Mouse (Mus musculus) midbrain, embryonic 14.5 days (tissue): Measurements from ENCODE around the gene Slc27a1. TPM values are rescaled to one million over a fixed set of nuclear protein-coding genes. Genes with fewer than 3 reads are reported as not detected.
"Not testable (repeated sequence)": the region's sequence is repeated elsewhere in the genome, so short reads cannot be mapped to it uniquely, and the experiment has no call there.

ENCODE experiments used
- ATAC-seq: fragments of 200-750 bp; cut with Nextera tagmentation; 2 replicates; pipeline ENCODE4 v1.8.0; 2017; ENCODE audit warnings: moderate number of reproducible peaks, moderate library complexity; ENCODE audit not compliant: low FRiP score, low TSS enrichment
- DNase-seq: peaks from one replicate; pipeline ENCODE4 v3.0.0-alpha.2; 2015
- H3K27ac ChIP-seq: fragments of 300-500 bp; sonication (generic); replicated peaks from 2 replicates; pipeline ENCODE4 v1.5.1; 2014; ENCODE audit warnings: mild to moderate bottlenecking, low read depth, low read length, moderate library complexity
- H3K27me3 ChIP-seq: fragments of 300-500 bp; sonication (generic); 2 replicates; pipeline ENCODE4 v1.6.1; 2014; ENCODE audit warnings: low read length, control low read depth, mixed read lengths; ENCODE audit not compliant: control insufficient read depth, insufficient read depth
- H3K36me3 ChIP-seq: fragments of 300-500 bp; sonication (generic); 2 replicates; pipeline ENCODE4 v1.6.1; 2014; ENCODE audit warnings: low read length, control low read depth; ENCODE audit not compliant: control insufficient read depth, insufficient read depth
- H3K4me1 ChIP-seq: fragments of 300-500 bp; sonication (generic); 2 replicates; pipeline ENCODE4 v1.6.1; 2014; ENCODE audit warnings: mild to moderate bottlenecking, antibody characterized with exemption, low read length, control low read depth; ENCODE audit not compliant: control insufficient read depth, insufficient read depth
- H3K4me2 ChIP-seq: fragments of 300-500 bp; sonication (generic); 2 replicates; pipeline ENCODE4 v1.6.1; 2014; ENCODE audit warnings: mild to moderate bottlenecking, low read length, moderate library complexity
- H3K4me3 ChIP-seq: fragments of 300-500 bp; sonication (generic); replicated peaks from 2 replicates; pipeline ENCODE4 v1.5.1; 2014; ENCODE audit warnings: low read depth, low read length
- H3K9ac ChIP-seq: fragments of 300-500 bp; sonication (generic); replicated peaks from 2 replicates; pipeline ENCODE4 v1.6.1; 2014; ENCODE audit warnings: mild to moderate bottlenecking, low read length, moderate library complexity
- H3K9me3 ChIP-seq: fragments of 300-500 bp; sonication (generic); 2 replicates; pipeline ENCODE4 v1.6.1; 2016; ENCODE audit warnings: low read length, control low read depth, mixed read lengths; ENCODE audit not compliant: control insufficient read depth
- WGBS: fragments of 180-500 bp; shearing (Covaris S2); extraction: QIAGEN DNeasy Blood & Tissue Kit; methylation state at CpG from one replicate; pipeline ENCODE4 v1.1.7; 2014; 5-methylcytosine and 5-hydroxymethylcytosine counted together
- polyA plus RNA-seq: library from polyadenylated mRNA; unstranded; fragments of >200 nt; fragmentation: Nextera tagmentation; extraction: Ambion mirVana; gene quantifications from 2 replicates; pipeline ENCODE4 v1.2.1, GENCODE M21; 2014

The Slc27a1 gene
- polyA plus RNA-seq, 1 experiment from 2014 or later: 33.5 TPM

- H3K4me3 ChIP-seq: not testable (repeated sequence)
- peaks cover 13% of the 10 kb centered on the region for H3K27me3 ChIP-seq
Observed at GRCm38 (mm10) chr8:71530735-71531467, 37.8 kb upstream of the Slc27a1 start.

DNA sequence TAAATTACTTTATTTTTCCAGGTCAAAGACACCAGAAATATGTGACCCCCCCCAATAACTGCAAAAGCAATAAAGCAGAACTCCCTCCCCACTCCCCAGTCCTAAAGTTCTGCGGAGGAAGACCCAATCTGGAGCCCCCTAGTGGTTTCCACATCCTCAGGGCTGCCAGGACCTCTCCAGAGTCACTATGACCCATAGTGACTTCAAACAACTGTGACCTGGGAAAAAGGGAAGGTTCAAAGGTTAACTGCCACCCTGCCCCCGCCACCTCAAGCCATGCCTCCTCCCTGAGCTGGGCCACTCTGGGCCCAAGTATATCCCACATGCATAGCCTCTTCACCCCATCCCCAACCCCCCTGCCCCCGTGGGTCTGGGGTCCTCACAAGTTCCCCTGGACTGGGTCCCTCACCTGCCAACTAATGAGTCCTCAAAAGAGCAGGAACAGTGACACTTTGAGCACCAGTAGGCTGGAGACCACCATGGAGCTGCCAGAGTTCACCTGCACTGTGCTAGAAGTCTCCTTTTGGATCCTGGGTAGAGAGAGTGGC, 34.3 kb upstream of the Slc27a1 start:
- Histone ChIP-seq H3K4me2 (no peak overlapping the region), H3K27ac (no peak overlapping the region), H3K36me3 (no peaks in the 10 kb centered on the region), H3K4me3 (no peak overlapping the region), H3K9me3 (no peaks in the 10 kb centered on the region), H3K9ac (no peak overlapping the region), H3K4me1 (no peaks in the 10 kb centered on the region), H3K27me3 (peaks cover 15% of the 10 kb centered on the region)
- ATAC-seq (no peak), DNase-seq (no peak)
- WGBS: 46% methylated on average over 3 of the region's 3 CpGs

More at GRCm38 (mm10) chr8:71530735-71531467, 37.8 kb upstream of the Slc27a1 start:
- H3K27ac ChIP-seq, H3K36me3 ChIP-seq, H3K9ac ChIP-seq, H3K4me1 ChIP-seq, ATAC-seq, H3K4me2 ChIP-seq, H3K9me3 ChIP-seq: not testable (repeated sequence)
- 78% methylated on average over 5 of the region's 12 CpGs for WGBS
- DNase-seq: peak; percentile 61

DNA sequence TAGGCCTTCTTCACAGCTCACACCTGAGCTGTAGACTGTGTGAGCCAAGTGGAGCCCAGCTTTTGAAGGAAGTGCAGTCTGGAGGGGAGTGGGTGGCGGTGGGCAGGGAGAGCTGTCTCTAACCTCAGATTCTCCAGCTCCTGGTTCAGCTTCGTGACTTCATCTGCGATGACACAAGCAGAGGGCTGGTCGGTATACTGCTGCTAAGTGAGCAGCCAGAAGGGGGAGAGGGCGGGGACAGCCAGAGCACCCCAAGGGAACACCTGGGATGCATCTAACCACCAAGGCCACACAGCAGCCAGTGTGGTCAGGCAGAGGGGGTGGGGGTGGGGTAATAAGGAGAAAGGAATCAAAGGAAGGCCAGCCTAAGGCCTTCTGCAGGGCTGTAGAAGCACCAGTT, 33.0 kb upstream of the Slc27a1 start:
- H3K4me3 ChIP-seq: no peak overlapping the region
- H3K27me3 ChIP-seq: peaks cover 20% of the 10 kb centered on the region
- H3K9ac ChIP-seq: no peak overlapping the region
- 67% methylated on average over 5 of the region's 5 CpGs for WGBS
- no peak for DNase-seq
- no peak overlapping the region for H3K27ac ChIP-seq
- H3K4me1 ChIP-seq: no peaks in the 10 kb centered on the region
- no peaks in the 10 kb centered on the region for H3K9me3 ChIP-seq
- H3K36me3 ChIP-seq: no peaks in the 10 kb centered on the region
- H3K4me2 ChIP-seq: no peak overlapping the region
- ATAC-seq: no peak

DNA sequence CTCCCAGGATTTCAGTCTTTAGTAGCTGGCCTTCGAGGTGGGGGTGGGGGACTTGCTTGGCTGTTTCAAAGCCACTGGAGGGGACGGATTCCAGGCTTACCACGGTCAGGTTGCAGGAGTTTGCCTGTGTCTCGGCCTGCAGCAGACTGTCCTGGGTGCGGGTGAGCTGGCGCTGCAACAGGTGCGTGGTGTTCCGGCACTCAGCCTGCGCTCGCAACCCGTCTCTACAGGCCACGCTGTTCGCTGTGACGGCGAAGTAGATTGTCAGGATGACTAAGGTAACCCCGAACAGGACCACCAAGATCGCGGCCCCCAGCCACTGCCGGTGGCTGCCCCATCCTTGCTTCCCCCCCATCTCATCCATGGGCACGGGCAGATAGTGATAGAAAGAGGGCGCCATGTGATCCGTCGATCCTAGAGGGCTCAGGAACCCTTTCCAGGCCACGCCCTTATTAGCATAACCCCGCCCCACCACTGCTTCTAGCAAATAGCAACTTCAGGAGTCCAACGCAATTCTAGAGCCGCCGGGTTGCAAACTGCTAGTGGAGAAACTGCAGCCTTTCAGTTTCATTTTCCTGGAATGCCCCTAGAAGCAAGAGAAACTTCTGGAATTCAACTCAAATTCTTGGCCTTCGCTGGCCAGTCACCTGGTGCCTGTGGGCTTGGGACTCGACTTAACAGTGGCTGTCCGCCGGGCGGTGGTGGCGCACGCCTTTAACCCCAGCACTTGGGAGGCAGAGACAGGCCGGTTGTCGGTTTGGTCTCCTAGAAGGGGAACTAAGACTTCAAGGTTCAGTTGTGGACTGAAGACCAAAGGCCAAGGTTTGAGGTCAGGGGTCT, 31.4 kb upstream of the Slc27a1 start, which contains the start of gene Bst2:
Bst2 (minus strand) TSS at position 429 of the 840 bp plus-strand sequence.
- H3K4me2 ChIP-seq: peak within 1 kb of the TSS; percentile 39
- no peaks in the 10 kb centered on the region for H3K9me3 ChIP-seq
- H3K4me1 ChIP-seq: no peaks in the 10 kb centered on the region
- ATAC-seq (no peak), DNase-seq (peak; percentile 71)
- H3K36me3 ChIP-seq: no peaks in the 10 kb centered on the region
- H3K9ac ChIP-seq: no peak within 1 kb of the TSS
- H3K27me3 ChIP-seq: peaks cover 20% of the 10 kb centered on the region
- peak within 1 kb of the TSS; percentile 11 for H3K4me3 ChIP-seq
- no peak within 1 kb of the TSS for H3K27ac ChIP-seq
- WGBS: 4% methylated on average over 37 of the region's 37 CpGs

- no peaks in the 10 kb centered on the region for H3K9me3 ChIP-seq
- H3K4me1 ChIP-seq: peaks cover 7% of the 10 kb centered on the region
- peak within 1 kb of the TSS; percentile 84 for H3K4me3 ChIP-seq
- peak; percentile 99 for DNase-seq
- H3K36me3 ChIP-seq: peaks cover 24% of the 10 kb centered on the region
- H3K27ac ChIP-seq: 0 out of 2 replicates have a peak within 1 kb of the TSS, but pooled peaks have one; percentile 56
- WGBS: 0% methylated on average over 55 of the region's 55 CpGs
- peak; percentile 95 for ATAC-seq
- H3K27me3 ChIP-seq: peaks cover 10% of the 10 kb centered on the region
- H3K4me2 ChIP-seq: peak within 1 kb of the TSS; percentile 85
- peak within 1 kb of the TSS; percentile 77 for H3K9ac ChIP-seq
Observed at GRCm38 (mm10) chr8:71542632-71543343, 25.9 kb upstream of the Slc27a1 start, which contains the start of gene Mvb12a. Gene Mvb12a (plus strand): TSS chr8:71542922.

DNA sequence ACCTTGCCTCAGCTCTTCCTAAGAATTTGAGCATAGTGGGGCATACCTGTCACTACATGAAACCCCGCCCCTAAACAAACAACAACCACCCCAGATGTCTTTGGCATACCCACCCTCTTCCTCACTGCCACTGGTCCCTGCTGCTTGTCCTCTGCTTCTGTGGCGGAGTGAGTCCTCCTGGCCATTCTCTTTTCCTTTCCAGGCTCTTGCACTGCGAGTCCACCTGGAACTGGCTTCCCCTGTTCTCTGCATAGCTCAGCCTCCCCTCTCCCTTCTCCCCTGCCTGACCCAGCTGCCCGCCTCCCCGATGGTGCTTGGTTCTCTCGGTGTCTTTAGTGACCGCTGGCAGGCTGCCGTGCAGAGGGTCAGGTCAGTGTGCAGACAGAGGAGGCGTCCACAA, 24.9 kb upstream of the Slc27a1 start:
- no peak for ATAC-seq
- WGBS: 90% methylated on average over 9 of the region's 9 CpGs

DNA sequence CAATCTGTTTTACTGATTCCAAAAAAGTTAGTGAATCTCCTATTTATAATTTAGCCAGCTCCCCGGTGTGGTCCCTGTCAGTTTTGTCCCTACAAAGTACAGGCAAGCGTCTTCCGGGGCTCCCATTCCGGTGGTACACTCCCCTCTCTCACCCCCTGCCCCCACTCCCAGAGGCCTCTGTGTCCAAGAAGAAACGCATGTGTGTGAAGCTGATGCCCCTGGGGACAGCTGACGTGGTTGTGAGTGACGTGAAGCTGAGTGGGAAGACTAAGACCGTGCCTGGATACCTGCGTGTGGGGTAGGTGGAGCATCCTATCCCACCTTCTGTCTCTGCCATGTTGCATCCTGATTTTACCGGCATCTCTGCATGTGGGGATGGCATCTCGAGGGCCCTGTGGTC, 23.6 kb upstream of the Slc27a1 start:
- ATAC-seq (no peak), DNase-seq (no peak)
- 92% methylated on average over 11 of the region's 11 CpGs for WGBS
- no peak overlapping the region for H3K27ac ChIP-seq
- H3K9ac ChIP-seq: no peak overlapping the region
- H3K4me3 ChIP-seq: no peak overlapping the region
- H3K27me3 ChIP-seq: no peaks in the 10 kb centered on the region
- peaks cover 7% of the 10 kb centered on the region for H3K4me1 ChIP-seq
- H3K4me2 ChIP-seq: no peak overlapping the region
- H3K9me3 ChIP-seq: no peaks in the 10 kb centered on the region
- H3K36me3 ChIP-seq: peaks cover 35% of the 10 kb centered on the region

More for the DNA sequence above, 24.9 kb upstream of the Slc27a1 start:
- no peaks in the 10 kb centered on the region for H3K9me3 ChIP-seq
- H3K4me2 ChIP-seq: peak overlapping the region; percentile 85
- peaks cover 7% of the 10 kb centered on the region for H3K4me1 ChIP-seq
- no peak for DNase-seq
- peak overlapping the region; percentile 77; the same call in 1 of the 2 replicates for H3K9ac ChIP-seq
- no peak overlapping the region for H3K27ac ChIP-seq
- H3K27me3 ChIP-seq: 0 out of 2 replicates have a peak, but pooled peaks cover 4% of the 10 kb centered on the region
- H3K4me3 ChIP-seq: peak overlapping the region; percentile 84
- peaks cover 33% of the 10 kb centered on the region for H3K36me3 ChIP-seq

DNA sequence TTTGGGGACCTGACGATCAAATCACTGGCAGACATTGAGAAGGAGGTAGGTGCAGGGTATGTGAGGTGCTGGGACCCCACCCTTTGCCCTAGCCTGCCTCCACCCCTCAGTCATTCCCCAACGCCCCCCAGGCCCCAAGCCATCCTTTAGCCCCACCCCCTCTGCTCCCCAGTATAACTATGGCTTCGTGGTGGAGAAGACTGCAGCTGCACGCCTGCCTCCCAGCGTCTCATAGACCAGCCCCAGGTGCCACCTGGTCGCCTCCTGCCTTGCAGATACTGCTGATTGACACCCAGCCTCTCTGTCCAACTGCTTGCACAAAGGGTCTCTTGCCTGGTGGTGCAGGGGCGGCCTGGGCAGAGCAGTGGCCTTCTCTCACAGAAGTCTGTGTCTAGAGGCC, 21.1 kb upstream of the Slc27a1 start:
- Histone ChIP-seq H3K4me3 (no peak overlapping the region), H3K27ac (no peak overlapping the region), H3K9ac (no peak overlapping the region), H3K27me3 (no peaks in the 10 kb centered on the region), H3K9me3 (no peaks in the 10 kb centered on the region), H3K36me3 (peaks cover 35% of the 10 kb centered on the region), H3K4me1 (peaks cover 7% of the 10 kb centered on the region), H3K4me2 (no peak overlapping the region)
- DNase-seq: no peak
- no peak for ATAC-seq
- WGBS: 86% methylated on average over 7 of the region's 7 CpGs
